Mouse (Mus musculus) liver, embryonic 15.5 days (tissue): ENCODE measurements around the gene Ssh2. TPM values are rescaled to one million over a fixed set of nuclear protein-coding genes. Genes with fewer than 3 reads are reported as not detected.

Experiments used
- ATAC-seq: fragments of 200-750 bp; cut with Nextera tagmentation; 2 replicates; pipeline ENCODE4 v1.8.0; 2017; ENCODE audit warnings: moderate number of reproducible peaks, mild to moderate bottlenecking, moderate library complexity; ENCODE audit not compliant: insufficient read depth
- H3K27ac ChIP-seq: fragments of 300-500 bp; sonication (generic); replicated peaks from 2 replicates; pipeline ENCODE4 v1.5.1; 2015; ENCODE audit warnings: mild to moderate bottlenecking, inconsistent platforms
- H3K27me3 ChIP-seq: fragments of 300-500 bp; sonication (generic); 2 replicates; pipeline ENCODE4 v1.6.1; 2015; ENCODE audit warnings: mild to moderate bottlenecking, inconsistent platforms
- H3K36me3 ChIP-seq: fragments of 300-500 bp; sonication (generic); replicated peaks from 2 replicates; pipeline ENCODE4 v1.6.1; 2015; ENCODE audit warnings: moderate library complexity, mild to moderate bottlenecking, inconsistent platforms
- H3K4me1 ChIP-seq: fragments of 300-500 bp; sonication (generic); replicated peaks from 2 replicates; pipeline ENCODE4 v1.6.1; 2015; ENCODE audit warnings: inconsistent platforms
- H3K4me2 ChIP-seq: fragments of 300-500 bp; sonication (generic); 2 replicates; pipeline ENCODE4 v1.6.1; 2015; ENCODE audit warnings: moderate library complexity, mild to moderate bottlenecking, inconsistent platforms
- H3K4me3 ChIP-seq: fragments of 300-500 bp; sonication (generic); replicated peaks from 2 replicates; pipeline ENCODE4 v1.5.1; 2015; ENCODE audit warnings: mild to moderate bottlenecking, inconsistent platforms
- H3K9ac ChIP-seq: fragments of 300-500 bp; sonication (generic); 2 replicates; pipeline ENCODE4 v1.6.1; 2015; ENCODE audit warnings: moderate library complexity, mild to moderate bottlenecking, inconsistent platforms
- H3K9me3 ChIP-seq: fragments of 300-500 bp; sonication (generic); replicated peaks from 2 replicates; pipeline ENCODE4 v1.6.1; 2016; ENCODE audit warnings: inconsistent platforms
- WGBS: fragments of 180-500 bp; shearing (Covaris S2); methylation state at CpG from one replicate; pipeline ENCODE4 v1.1.7; 2015; ENCODE audit warnings: mixed read lengths; ENCODE audit not compliant: insufficient replicate concordance; 5-methylcytosine and 5-hydroxymethylcytosine counted together
- polyA plus RNA-seq: library from polyadenylated mRNA; unstranded; fragments of >200 nt; fragmentation: Nextera tagmentation; extraction: Ambion mirVana; gene quantifications from 2 replicates; pipeline ENCODE4 v1.2.1, GENCODE M21; 2015

Gene Ssh2
- polyA plus RNA-seq, 1 experiment from 2014 or later: 3.9 TPM

- ATAC-seq: no peak
- Histone ChIP-seq H3K4me2 (no peak overlapping the region), H3K9ac (no peak overlapping the region), H3K36me3 (peaks cover 56% of the 10 kb centered on the region), H3K27me3 (no peaks in the 10 kb centered on the region), H3K27ac (no peak overlapping the region), H3K9me3 (no peaks in the 10 kb centered on the region), H3K4me1 (peaks cover 16% of the 10 kb centered on the region), H3K4me3 (no peak overlapping the region)
- WGBS: 17% methylated on average over 5 of the region's 5 CpGs
These were observed 285.3 kb downstream of the Ssh2 start for GRCm38 (mm10) chr11:77501392-77501791.

GRCm38 (mm10) chr11:77501971-77502370 is 285.9 kb downstream of the Ssh2 start:
- no peak for ATAC-seq
- H3K4me2 ChIP-seq: no peak overlapping the region
- H3K27ac ChIP-seq: no peak overlapping the region
- H3K27me3 ChIP-seq: no peaks in the 10 kb centered on the region
- H3K9me3 ChIP-seq: no peaks in the 10 kb centered on the region
- H3K36me3 ChIP-seq: peaks cover 61% of the 10 kb centered on the region
- H3K4me1 ChIP-seq: peaks cover 13% of the 10 kb centered on the region
- H3K4me3 ChIP-seq: no peak overlapping the region
- H3K9ac ChIP-seq: no peak overlapping the region
- 79% methylated on average over 4 of the region's 4 CpGs for WGBS

- H3K27me3 ChIP-seq: no peaks in the 10 kb centered on the region
- WGBS: 66% methylated on average over 6 of the region's 6 CpGs
- ATAC-seq: no peak
- H3K4me3 ChIP-seq: no peak overlapping the region
- peaks cover 8% of the 10 kb centered on the region for H3K4me1 ChIP-seq
- no peak overlapping the region for H3K9ac ChIP-seq
- no peak overlapping the region for H3K27ac ChIP-seq
- no peak overlapping the region for H3K4me2 ChIP-seq
- H3K9me3 ChIP-seq: no peaks in the 10 kb centered on the region
- peaks cover 63% of the 10 kb centered on the region for H3K36me3 ChIP-seq
These were observed 286.4 kb downstream of the Ssh2 start for GRCm38 (mm10) chr11:77502481-77502880.

- Histone ChIP-seq H3K4me1 (peaks cover 9% of the 10 kb centered on the region), H3K27ac (no peak overlapping the region), H3K27me3 (no peaks in the 10 kb centered on the region), H3K4me3 (no peak overlapping the region), H3K9ac (no peak overlapping the region), H3K9me3 (no peaks in the 10 kb centered on the region), H3K36me3 (peaks cover 63% of the 10 kb centered on the region), H3K4me2 (no peak overlapping the region)
- WGBS: 43% methylated on average over 3 of the region's 3 CpGs
- no peak for ATAC-seq
These were observed 287.4 kb downstream of the Ssh2 start for GRCm38 (mm10) chr11:77503511-77503910.

- Histone ChIP-seq H3K4me3 (no peak overlapping the region), H3K9ac (no peak overlapping the region), H3K4me1 (peaks cover 11% of the 10 kb centered on the region), H3K9me3 (no peaks in the 10 kb centered on the region), H3K27ac (no peak overlapping the region), H3K27me3 (0 out of 2 replicates have a peak, but pooled peaks cover 4% of the 10 kb centered on the region), H3K4me2 (no peak overlapping the region), H3K36me3 (peaks cover 61% of the 10 kb centered on the region)
- WGBS: 83% methylated on average over 19 of the region's 19 CpGs
- ATAC-seq: no peak
These were observed 288.3 kb downstream of the Ssh2 start for GRCm38 (mm10) chr11:77504377-77504776.

GRCm38 (mm10) chr11:77505291-77505980 is 289.3 kb downstream of the Ssh2 start:
- H3K27me3 ChIP-seq: peaks cover 4% of the 10 kb centered on the region; the same call in 1 of the 2 replicates
- peaks cover 11% of the 10 kb centered on the region for H3K4me1 ChIP-seq
- 81% methylated on average over 22 of the region's 22 CpGs for WGBS
- H3K4me2 ChIP-seq: no peak overlapping the region
- no peak overlapping the region for H3K27ac ChIP-seq
- no peaks in the 10 kb centered on the region for H3K9me3 ChIP-seq
- ATAC-seq: no peak
- H3K4me3 ChIP-seq: no peak overlapping the region
- no peak overlapping the region for H3K9ac ChIP-seq
- H3K36me3 ChIP-seq: peaks cover 51% of the 10 kb centered on the region

GRCm38 (mm10) chr11:77506273-77506672 is 290.2 kb downstream of the Ssh2 start:
- H3K9me3 ChIP-seq: no peaks in the 10 kb centered on the region
- no peak overlapping the region for H3K4me2 ChIP-seq
- H3K9ac ChIP-seq: no peak overlapping the region
- peaks cover 4% of the 10 kb centered on the region; the same call in 1 of the 2 replicates for H3K27me3 ChIP-seq
- no peak overlapping the region for H3K27ac ChIP-seq
- peaks cover 11% of the 10 kb centered on the region for H3K4me1 ChIP-seq
- peaks cover 44% of the 10 kb centered on the region for H3K36me3 ChIP-seq
- WGBS: 86% methylated on average over 14 of the region's 14 CpGs
- H3K4me3 ChIP-seq: no peak overlapping the region
- no peak for ATAC-seq

- Histone ChIP-seq H3K27ac (no peak overlapping the region), H3K4me3 (no peak overlapping the region), H3K27me3 (peaks cover 4% of the 10 kb centered on the region; the same call in 1 of the 2 replicates), H3K9me3 (no peaks in the 10 kb centered on the region), H3K9ac (no peak overlapping the region), H3K4me2 (no peak overlapping the region), H3K36me3 (peaks cover 44% of the 10 kb centered on the region), H3K4me1 (peaks cover 11% of the 10 kb centered on the region)
- no peak for ATAC-seq
- 76% methylated on average over 6 of the region's 6 CpGs for WGBS
These were observed 290.9 kb downstream of the Ssh2 start for GRCm38 (mm10) chr11:77506941-77507340.

- Histone ChIP-seq H3K4me3 (no peak overlapping the region), H3K9me3 (no peaks in the 10 kb centered on the region), H3K27me3 (peaks cover 4% of the 10 kb centered on the region; the same call in 1 of the 2 replicates), H3K4me2 (no peak overlapping the region), H3K4me1 (peaks cover 14% of the 10 kb centered on the region), H3K36me3 (peaks cover 44% of the 10 kb centered on the region), H3K27ac (no peak overlapping the region), H3K9ac (no peak overlapping the region)
- ATAC-seq: no peak
- 63% methylated on average over 4 of the region's 4 CpGs for WGBS
These were observed 291.3 kb downstream of the Ssh2 start for GRCm38 (mm10) chr11:77507426-77507825.

GRCm38 (mm10) chr11:77508068-77509021 is 292.3 kb downstream of the Ssh2 start:
- H3K27me3 ChIP-seq: peaks cover 4% of the 10 kb centered on the region; the same call in 1 of the 2 replicates
- H3K9ac ChIP-seq: 0 out of 2 replicates have a peak overlapping the region, but pooled peaks have one; percentile 30
- no peak overlapping the region for H3K27ac ChIP-seq
- H3K36me3 ChIP-seq: peaks cover 36% of the 10 kb centered on the region
- no peaks in the 10 kb centered on the region for H3K9me3 ChIP-seq
- peak overlapping the region; percentile 40 for H3K4me3 ChIP-seq
- peak overlapping the region; percentile 74 for H3K4me2 ChIP-seq
- peak; percentile 47; the same call in 1 of the 2 replicates for ATAC-seq
- H3K4me1 ChIP-seq: peaks cover 22% of the 10 kb centered on the region
- WGBS: 22% methylated on average over 49 of the region's 49 CpGs
